Mouse (Mus musculus) embryonic facial prominence, embryonic 14.5 days (tissue): ENCODE results near the gene Srsf3. TPM values are rescaled to one million over a fixed set of nuclear protein-coding genes. Genes with fewer than 3 reads are reported as not detected.

ENCODE experiments used
- ATAC-seq: fragments of 200-750 bp; cut with Nextera tagmentation; 2 replicates; pipeline ENCODE4 v1.8.0; 2017; ENCODE audit warnings: low read depth, moderate number of reproducible peaks, moderate TSS enrichment
- DNase-seq: peaks from one replicate; pipeline ENCODE4 v3.0.0-alpha.2; 2015; ENCODE audit warnings: low spot score
- H3K27ac ChIP-seq: fragments of 300-500 bp; sonication (generic); replicated peaks from 2 replicates; pipeline ENCODE4 v1.5.1; 2014; ENCODE audit warnings: low read depth, mild to moderate bottlenecking, low read length, moderate library complexity
- H3K27me3 ChIP-seq: fragments of 300-500 bp; sonication (generic); replicated peaks from 2 replicates; pipeline ENCODE4 v1.6.1; 2014; ENCODE audit warnings: low read length; ENCODE audit not compliant: control insufficient read depth, insufficient read depth
- H3K36me3 ChIP-seq: fragments of 300-500 bp; sonication (generic); 2 replicates; pipeline ENCODE4 v1.6.1; 2014; ENCODE audit warnings: low read length, mixed read lengths; ENCODE audit not compliant: control insufficient read depth, insufficient read depth
- H3K4me1 ChIP-seq: fragments of 300-500 bp; sonication (generic); 2 replicates; pipeline ENCODE4 v1.6.1; 2014; ENCODE audit warnings: antibody characterized with exemption, low read length; ENCODE audit not compliant: control insufficient read depth, insufficient read depth
- H3K4me2 ChIP-seq: fragments of 300-500 bp; sonication (generic); 2 replicates; pipeline ENCODE4 v1.6.1; 2014; ENCODE audit warnings: low read depth, mild to moderate bottlenecking, low read length, moderate library complexity, mixed read lengths
- H3K4me3 ChIP-seq: fragments of 300-500 bp; sonication (generic); 2 replicates; pipeline ENCODE4 v1.5.1; 2014; ENCODE audit warnings: low read depth, mild to moderate bottlenecking, low read length
- H3K9ac ChIP-seq: fragments of 300-500 bp; sonication (generic); 2 replicates; pipeline ENCODE4 v1.6.1; 2014; ENCODE audit warnings: low read depth, mild to moderate bottlenecking, low read length, moderate library complexity, mixed read lengths
- H3K9me3 ChIP-seq: fragments of 300-500 bp; sonication (generic); 2 replicates; pipeline ENCODE4 v1.6.1; 2016; ENCODE audit warnings: low read length; ENCODE audit not compliant: control insufficient read depth
- WGBS: fragments of 180-500 bp; shearing (Covaris S2); extraction: QIAGEN DNeasy Blood & Tissue Kit; methylation state at CpG from one replicate; pipeline ENCODE4 v1.1.7; 2014; 5-methylcytosine and 5-hydroxymethylcytosine counted together
- polyA plus RNA-seq: library from polyadenylated mRNA; unstranded; fragments of >200 nt; fragmentation: Nextera tagmentation; extraction: Ambion mirVana; gene quantifications from 2 replicates; pipeline ENCODE4 v1.2.1, GENCODE M21; 2014

The Srsf3 gene
- polyA plus RNA-seq, 1 experiment from 2014 or later = 494 TPM

- Histone ChIP-seq H3K9me3 (no peaks in the 10 kb centered on the region), H3K27me3 (peaks cover 29% of the 10 kb centered on the region), H3K4me2 (no peak overlapping the region), H3K27ac (no peak overlapping the region), H3K4me1 (peaks cover 10% of the 10 kb centered on the region; the same call in 1 of the 2 replicates), H3K4me3 (no peak overlapping the region), H3K9ac (no peak overlapping the region), H3K36me3 (no peaks in the 10 kb centered on the region)
- WGBS = 50% methylated on average over 5 of the region's 5 CpGs
- ATAC-seq = no peak
- DNase-seq = no peak
Observed at GRCm38 (mm10) chr17:29092497-29092896, 60.1 kb downstream of the Srsf3 start.

Other genes starting within 250 kb of the Srsf3 start
- 10.0 and 10.2 TPM in 2 replicates for gene Brpf3, start 231.5 kb upstream of the Srsf3 start, polyA plus RNA-seq
- 1.5 and 1.8 TPM in 2 replicates for gene Pnpla1, start 174.2 kb upstream of the Srsf3 start, polyA plus RNA-seq
- 0.08 and 0.47 TPM in 2 replicates for gene 4930539E08Rik, start 117.3 kb upstream of the Srsf3 start, polyA plus RNA-seq
- not detected in 2 replicates for gene Pxt1, start 88.8 kb upstream of the Srsf3 start, polyA plus RNA-seq
- gene Kctd20, start 80.7 kb upstream of the Srsf3 start, polyA plus RNA-seq = 79.0 and 90.7 TPM in 2 replicates
- gene Stk38, start 24.6 kb upstream of the Srsf3 start, polyA plus RNA-seq = 87.0 and 88.7 TPM in 2 replicates
- gene Cdkn1a, start 58.3 kb downstream of the Srsf3 start, polyA plus RNA-seq = 223 and 292 TPM in 2 replicates
- gene Rab44, start 81.5 kb downstream of the Srsf3 start, polyA plus RNA-seq = 1.7 and 2.2 TPM in 2 replicates
- gene Cpne5, start 205.5 kb downstream of the Srsf3 start, polyA plus RNA-seq = 12.4 and 17.1 TPM in 2 replicates
- gene Ppil1, start 231.6 kb downstream of the Srsf3 start, polyA plus RNA-seq = 108 and 117 TPM in 2 replicates
- gene BC004004, start 236.2 kb downstream of the Srsf3 start, polyA plus RNA-seq = 82.1 and 85.6 TPM in 2 replicates